Mouse (Mus musculus) heart, adult 2 months (tissue): ENCODE results near the gene Gm10837.

Source experiments
- CTCF ChIP-seq: fragments of 200-600 bp; IDR thresholded peaks from 2 replicates; pipeline ENCODE4 v1.8.1; 2022; ENCODE audit warnings: antibody characterized with exemption, mild to moderate bottlenecking, moderate library complexity
- EP300 ChIP-seq: fragments of 200-500 bp; IDR thresholded peaks from 2 replicates; pipeline ENCODE4 v1.6.1; 2011; ENCODE audit warnings: low read depth, low read length, control low read depth; ENCODE audit not compliant: insufficient read depth
- POLR2A ChIP-seq: fragments of 200-500 bp; IDR thresholded peaks from 2 replicates; pipeline ENCODE4 v1.6.1; 2011; ENCODE audit warnings: mild to moderate bottlenecking, low read depth, low read length, control low read depth; ENCODE audit not compliant: insufficient read depth

DNA sequence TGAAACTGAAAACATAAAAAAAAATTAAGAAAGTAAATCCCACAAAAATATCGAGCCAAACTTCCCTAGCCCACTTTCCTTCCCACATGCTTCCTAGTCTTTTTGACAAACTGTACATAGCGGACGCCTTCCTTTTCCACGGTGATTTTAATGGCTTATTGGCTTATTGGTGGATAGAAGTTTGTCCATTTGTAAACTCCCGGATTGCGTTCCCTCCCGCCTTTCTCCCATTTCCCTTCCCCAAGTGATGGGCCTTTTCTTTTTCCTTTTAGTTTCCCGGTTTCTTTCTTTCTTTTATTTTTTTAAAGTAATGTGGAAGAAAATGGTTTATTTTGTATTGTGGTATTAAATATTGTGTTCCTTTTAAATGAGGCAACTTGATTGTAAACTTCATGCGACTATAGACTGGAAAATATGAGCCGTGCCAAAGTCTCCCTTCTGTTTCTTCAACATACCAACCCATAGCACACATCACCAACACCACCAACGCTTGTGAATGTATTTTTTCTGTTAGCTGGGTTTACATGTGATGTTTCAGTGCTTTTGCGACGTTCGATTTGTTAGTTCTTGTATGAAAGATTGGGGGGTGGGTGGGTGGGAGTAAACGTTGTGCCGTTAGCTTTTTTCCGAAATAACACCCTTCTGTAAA lies 10.8 kb upstream of the Gm10837 start:
- TF ChIP-seq POLR2A (no peak), CTCF (no peak), EP300 (no peak)
